Mouse (Mus musculus) ovary, adult 10 weeks (tissue): Measurements from ENCODE around the gene Fgf3. TPM values are rescaled to one million over a fixed set of nuclear protein-coding genes. Genes with fewer than 3 reads are reported as not detected.

Experiments used
- polyA plus RNA-seq: library from polyadenylated mRNA; stranded (reverse); fragments of 350-450 nt; fragmentation: Illumina TruSeq; extraction: RNeasy Lipid Tissue Mini Kit (QIAGEN cat#74804); gene quantifications from one replicate; pipeline ENCODE4 v1.2.3, GENCODE M21; 2014

The Fgf3 gene
- polyA plus RNA-seq, result not detected

DNA sequence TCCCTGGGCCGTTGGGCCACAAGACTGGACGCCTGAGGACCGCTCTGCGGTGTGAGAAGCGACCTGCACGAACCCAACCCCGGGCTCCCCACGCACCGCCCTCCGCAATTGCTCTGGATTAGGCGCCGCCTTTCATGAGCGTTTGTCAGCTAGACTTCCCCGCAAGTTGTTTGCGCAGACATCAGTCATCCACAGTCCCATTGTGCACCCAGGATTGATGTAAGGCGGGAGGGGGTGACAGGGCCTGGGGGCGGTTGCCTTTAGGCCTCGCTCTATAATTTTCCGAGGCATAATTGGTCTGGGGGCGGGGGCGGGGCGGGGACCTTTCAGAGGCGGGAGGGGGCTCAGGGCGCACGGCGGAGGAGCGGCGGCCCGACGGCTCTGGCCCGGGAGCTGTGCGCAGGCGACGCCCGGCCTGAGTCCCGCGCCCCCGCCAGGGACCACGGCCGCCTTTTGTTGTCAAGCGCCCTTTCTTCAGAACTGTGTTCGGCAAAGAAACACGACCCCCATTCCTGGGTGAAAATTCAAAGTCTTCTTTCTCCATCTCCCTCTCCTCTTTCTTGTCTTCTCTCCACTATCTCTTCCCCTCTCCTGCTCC, at the start of gene Fgf3:
Fgf3 (plus strand) TSS at position 193 of the 598 bp plus-strand sequence.

DNA sequence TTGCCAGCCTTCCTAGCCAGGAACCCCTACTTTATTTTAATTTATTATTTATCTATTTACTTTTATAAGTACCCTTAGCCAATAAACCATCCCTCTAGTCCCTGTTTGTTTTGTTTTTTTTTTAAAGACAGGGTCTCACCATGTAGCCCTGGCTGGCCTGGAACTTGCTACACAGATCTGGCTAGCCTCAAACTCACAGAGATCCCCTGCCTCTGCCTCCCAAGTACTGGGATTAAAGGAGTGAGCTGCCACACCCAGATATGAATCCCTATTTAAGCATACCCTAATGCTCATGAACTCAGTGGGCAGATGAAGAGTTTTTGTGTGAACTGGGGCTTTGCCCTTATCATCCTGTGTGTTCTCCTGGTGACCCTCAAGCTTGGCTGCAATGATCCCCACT, 9.2 kb downstream of the Fgf3 start, which contains the start of gene Fgf4:
Fgf4 (plus strand) TSS at position 301 of the 400 bp plus-strand sequence.

Other genes starting within 250 kb of the Fgf3 start
- 21.6 TPM for gene Ano1, start 86.1 kb upstream of the Fgf3 start, polyA plus RNA-seq
- not detected for gene Fgf4, start 9.3 kb downstream of the Fgf3 start, polyA plus RNA-seq
- gene Fgf15, start 58.4 kb downstream of the Fgf3 start, polyA plus RNA-seq, result not detected
- 2.8 TPM for gene LTO1, start 77.0 kb downstream of the Fgf3 start, polyA plus RNA-seq
- 30.2 TPM for gene Ccnd1, start 101.8 kb downstream of the Fgf3 start, polyA plus RNA-seq